Mouse (Mus musculus) myocyte (in vitro differentiated cells): ENCODE results near the gene Arhgef3. TPM values are rescaled to one million over a fixed set of nuclear protein-coding genes. Genes with fewer than 3 reads are reported as not detected.

ENCODE experiments used
- H3K27me3 ChIP-seq: one replicate; pipeline ENCODE4 v1.6.1; 2011; ENCODE audit not compliant: control insufficient read depth, insufficient read depth, insufficient read length
- H3K36me3 ChIP-seq: one replicate; pipeline ENCODE4 v1.6.1; 2011; ENCODE audit not compliant: control insufficient read depth, insufficient read depth
- H3K4me2 ChIP-seq: one replicate; pipeline ENCODE4 v1.6.1; 2011; ENCODE audit warnings: low read depth, control low read depth
- H3K4me3 ChIP-seq: one replicate; pipeline ENCODE4 v1.5.1; 2011; ENCODE audit warnings: mild to moderate bottlenecking, control low read depth, moderate library complexity
- H3K79me2 ChIP-seq: one replicate; pipeline ENCODE4 v1.6.1; 2011; ENCODE audit not compliant: control insufficient read depth, insufficient read depth
- H3ac ChIP-seq: one replicate; pipeline ENCODE4 v1.6.1; 2011; ENCODE audit not compliant: control insufficient read depth, insufficient read length
- CEBPB ChIP-seq: IDR thresholded peaks from 2 replicates; pipeline ENCODE4 v1.6.1; 2011; ENCODE audit warnings: mild to moderate bottlenecking, moderate library complexity; ENCODE audit not compliant: poor library complexity, insufficient read depth, severe bottlenecking
- E2F4 ChIP-seq: IDR thresholded peaks from one replicate; pipeline ENCODE4 v1.6.1; 2011; ENCODE audit warnings: mild to moderate bottlenecking, control low read depth, moderate library complexity; ENCODE audit not compliant: insufficient read depth
- MAX ChIP-seq: IDR thresholded peaks from one replicate; pipeline ENCODE4 v1.6.1; 2011; ENCODE audit warnings: low read depth, mild to moderate bottlenecking, control low read depth
- MYOD1 ChIP-seq, 3 experiments: IDR thresholded peaks; one replicate each; pipeline ENCODE4 v1.6.1; 2011; ENCODE audit warnings: control low read depth in 2 of 3, low read depth in 2 of 3, mild to moderate bottlenecking in 2 of 3, moderate library complexity in 1 of 3; ENCODE audit not compliant: insufficient read length in 2 of 3, control insufficient read depth in 1 of 3
- MYOG ChIP-seq, 3 experiments: IDR thresholded peaks; one replicate each; pipeline ENCODE4 v1.6.1; 2011; ENCODE audit warnings: control low read depth in 2 of 3, low read depth in 2 of 3, mild to moderate bottlenecking in 2 of 3; ENCODE audit not compliant: insufficient read length in 2 of 3, control insufficient read depth in 1 of 3, insufficient read depth in 1 of 3
- POLR2A ChIP-seq: IDR thresholded peaks from one replicate; pipeline ENCODE4 v1.6.1; 2011; ENCODE audit warnings: low read depth, mild to moderate bottlenecking, control low read depth, moderate library complexity; ENCODE audit not compliant: insufficient read length
- POLR2AphosphoS2 ChIP-seq: IDR thresholded peaks from one replicate; pipeline ENCODE4 v1.6.1; 2011; ENCODE audit warnings: low read depth, control low read depth; ENCODE audit not compliant: insufficient read length
- REST ChIP-seq: IDR thresholded peaks from one replicate; pipeline ENCODE4 v1.6.1; 2011; ENCODE audit warnings: mild to moderate bottlenecking, control low read depth, moderate library complexity; ENCODE audit not compliant: insufficient read depth, insufficient read length
- SRF ChIP-seq: IDR thresholded peaks from one replicate; pipeline ENCODE4 v1.6.1; 2011; ENCODE audit warnings: low read depth; ENCODE audit not compliant: control insufficient read depth, insufficient read length
- TCF12 ChIP-seq: IDR thresholded peaks from one replicate; pipeline ENCODE4 v1.6.1; 2011; ENCODE audit warnings: mild to moderate bottlenecking, control low read depth; ENCODE audit not compliant: poor library complexity, insufficient read depth, severe bottlenecking
- TCF3 ChIP-seq: IDR thresholded peaks from one replicate; pipeline ENCODE4 v1.6.1; 2011; ENCODE audit warnings: low read depth, control low read depth; ENCODE audit not compliant: insufficient read length
- USF1 ChIP-seq: IDR thresholded peaks from one replicate; pipeline ENCODE4 v1.6.1; 2011; ENCODE audit warnings: low read depth, mild to moderate bottlenecking, control low read depth, moderate library complexity
- polyA plus RNA-seq: library from polyadenylated mRNA; unstranded; fragments of >200 nt; fragmentation: generic; extraction: Trizol; gene quantifications from one replicate; pipeline ENCODE4 v1.2.1, GENCODE M21; 2012; ENCODE audit warnings: missing spikeins

Gene Arhgef3
- polyA plus RNA-seq, 1 experiment = 6.6 TPM

GRCm38 (mm10) chr14:27271371-27272071 lies 156.8 kb downstream of the Arhgef3 start:
- no peaks in the 10 kb centered on the region for H3K36me3 ChIP-seq
- TF ChIP-seq POLR2AphosphoS2 (no peak), CEBPB (no peak), MYOG (IDR thresholded peaks at IDR 0.05; ENCODE audit: control insufficient read depth in 1 of 3, insufficient read depth in 1 of 3, insufficient read length in 2 of 3, low read depth in 2 of 3) (no peak)
- no peak overlapping the region for H3K4me2 ChIP-seq
- H3K27me3 ChIP-seq = no peaks in the 10 kb centered on the region
- no peak overlapping the region for H3K4me3 ChIP-seq
- H3ac ChIP-seq = no peak overlapping the region
- no peaks in the 10 kb centered on the region for H3K79me2 ChIP-seq

DNA sequence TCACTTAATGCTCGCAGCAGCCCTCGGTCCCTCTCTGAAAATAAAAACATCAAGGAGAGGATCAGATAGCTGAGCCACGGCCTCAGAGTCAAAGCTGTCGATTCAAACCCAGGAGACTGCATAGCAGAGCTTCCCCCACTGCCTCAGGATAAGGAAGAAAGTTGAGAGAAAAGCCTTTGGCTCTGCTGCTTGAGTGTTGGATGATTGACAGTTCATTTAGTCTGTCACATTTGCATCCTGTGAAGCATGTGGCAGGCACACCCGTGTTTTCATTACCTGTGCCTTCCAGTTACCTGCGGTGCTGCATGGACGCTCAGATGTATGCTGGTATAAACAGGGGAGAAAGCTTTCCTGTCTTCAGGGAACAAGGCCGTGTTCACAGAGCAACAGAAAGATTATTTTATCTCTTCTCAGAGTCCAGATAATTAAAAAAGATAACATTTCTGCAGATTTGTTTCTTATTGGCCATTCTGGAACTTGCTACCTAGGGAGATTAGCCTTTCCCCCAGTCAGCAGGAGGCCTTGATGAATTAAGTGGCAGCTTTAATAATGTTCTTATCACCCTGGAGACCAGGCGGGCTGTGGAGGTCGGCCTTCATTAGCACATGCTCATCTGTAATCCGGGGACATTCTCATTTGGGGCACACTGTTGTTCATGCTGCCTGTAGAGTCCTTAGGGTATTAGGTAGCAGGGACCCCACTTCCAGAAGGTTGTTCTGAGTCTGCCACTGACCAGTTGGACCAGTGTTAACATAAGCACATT lies 157.6 kb downstream of the Arhgef3 start:
- H3K4me3 ChIP-seq = no peak overlapping the region
- H3K4me2 ChIP-seq = no peak overlapping the region
- no peak overlapping the region for H3ac ChIP-seq
- no peaks in the 10 kb centered on the region for H3K27me3 ChIP-seq
- TF ChIP-seq TCF12 (no peak), USF1 (no peak), POLR2AphosphoS2 (no peak), MYOG (IDR thresholded peaks at IDR 0.05; ENCODE audit: control insufficient read depth in 1 of 3, insufficient read depth in 1 of 3, insufficient read length in 2 of 3, low read depth in 2 of 3) (no peak)
- no peaks in the 10 kb centered on the region for H3K36me3 ChIP-seq
- no peaks in the 10 kb centered on the region for H3K79me2 ChIP-seq

- no peaks in the 10 kb centered on the region for H3K27me3 ChIP-seq
- no peaks in the 10 kb centered on the region for H3K79me2 ChIP-seq
- no peak overlapping the region for H3K4me3 ChIP-seq
- no peaks in the 10 kb centered on the region for H3K36me3 ChIP-seq
- no peak overlapping the region for H3ac ChIP-seq
- TF ChIP-seq MYOG (IDR thresholded peaks at IDR 0.05; ENCODE audit: control insufficient read depth in 1 of 3, insufficient read depth in 1 of 3, insufficient read length in 2 of 3, low read depth in 2 of 3) = no peak
- TF ChIP-seq SRF = no peak
- no peak for TF ChIP-seq MYOD1 (IDR thresholded peaks at IDR 0.05; ENCODE audit: control insufficient read depth in 1 of 3, insufficient read length in 2 of 3, low read depth in 2 of 3)
- no peak for TF ChIP-seq TCF3
- no peak for TF ChIP-seq POLR2A
- TF ChIP-seq POLR2AphosphoS2 = no peak
- no peak for TF ChIP-seq TCF12
- no peak for TF ChIP-seq E2F4
- TF ChIP-seq MAX = no peak
- TF ChIP-seq USF1 = no peak
- no peak for TF ChIP-seq CEBPB
- no peak for TF ChIP-seq REST
- no peak overlapping the region for H3K4me2 ChIP-seq
Measured at GRCm38 (mm10) chr14:27272835-27273138, 158.1 kb downstream of the Arhgef3 start.

- no peaks in the 10 kb centered on the region for H3K27me3 ChIP-seq
- no peak overlapping the region for H3ac ChIP-seq
- H3K36me3 ChIP-seq = no peaks in the 10 kb centered on the region
- no peak overlapping the region for H3K4me3 ChIP-seq
- TF ChIP-seq SRF = no peak
- no peak for TF ChIP-seq REST
- no peak for TF ChIP-seq MYOD1 (IDR thresholded peaks at IDR 0.05; ENCODE audit: control insufficient read depth in 1 of 3, insufficient read length in 2 of 3, low read depth in 2 of 3)
- no peak for TF ChIP-seq USF1
- no peak for TF ChIP-seq E2F4
- no peak for TF ChIP-seq MAX
- no peak for TF ChIP-seq TCF12
- TF ChIP-seq TCF3 = no peak
- TF ChIP-seq POLR2A = no peak
- no peak for TF ChIP-seq MYOG (IDR thresholded peaks at IDR 0.05; ENCODE audit: control insufficient read depth in 1 of 3, insufficient read depth in 1 of 3, insufficient read length in 2 of 3, low read depth in 2 of 3)
- TF ChIP-seq CEBPB = no peak
- no peak for TF ChIP-seq POLR2AphosphoS2
- H3K4me2 ChIP-seq = no peak overlapping the region
- no peaks in the 10 kb centered on the region for H3K79me2 ChIP-seq
Measured at GRCm38 (mm10) chr14:27273169-27273568, 158.5 kb downstream of the Arhgef3 start.

DNA sequence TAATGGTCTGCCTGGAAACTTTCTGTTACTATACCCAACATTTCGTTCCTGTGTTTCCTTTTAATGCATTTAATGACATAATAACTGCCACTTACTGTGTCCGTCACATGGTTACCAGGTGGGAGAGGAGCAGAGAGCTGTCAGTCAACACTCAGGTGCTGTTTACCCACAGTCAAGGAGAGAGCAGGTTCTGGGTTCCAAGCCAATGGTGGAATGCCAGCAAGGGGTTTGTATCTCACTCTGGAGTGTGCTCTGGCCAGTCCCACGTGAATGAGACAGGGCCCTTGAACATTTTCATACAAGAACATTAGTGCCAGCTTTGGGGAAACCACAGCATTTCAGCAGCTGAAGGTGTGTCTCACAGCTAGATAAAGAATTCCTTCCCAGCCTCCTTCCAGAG lies 162.6 kb downstream of the Arhgef3 start:
- H3K4me3 ChIP-seq = no peak overlapping the region
- TF ChIP-seq TCF3 (no peak), REST (no peak), USF1 (no peak), SRF (no peak), TCF12 (no peak), MYOG (IDR thresholded peaks at IDR 0.05; ENCODE audit: control insufficient read depth in 1 of 3, insufficient read depth in 1 of 3, insufficient read length in 2 of 3, low read depth in 2 of 3) (no peak), MAX (no peak), MYOD1 (IDR thresholded peaks at IDR 0.05; ENCODE audit: control insufficient read depth in 1 of 3, insufficient read length in 2 of 3, low read depth in 2 of 3) (no peak), POLR2A (no peak), CEBPB (no peak), POLR2AphosphoS2 (no peak), E2F4 (no peak)
- no peaks in the 10 kb centered on the region for H3K79me2 ChIP-seq
- H3K27me3 ChIP-seq = no peaks in the 10 kb centered on the region
- no peaks in the 10 kb centered on the region for H3K36me3 ChIP-seq
- H3K4me2 ChIP-seq = no peak overlapping the region
- H3ac ChIP-seq = no peak overlapping the region
